17 mouse cellular contexts compared by ENCODE assay signal in genomic region chr12:69367557-69367956, GRCm38 (mm10). TPM values are rescaled to one million over a fixed set of nuclear protein-coding genes. Genes with fewer than 3 reads are reported as not detected.
DNase-seq lines count a peak whose midpoint lies in the region; ATAC-seq and TF ChIP-seq lines count a peak whose summit lies in the region.
"Had no signal": no experiment of that assay in that cellular context is flagged by ENCODE, and none has a peak within 500 bp of the region (broad histone marks: within the 10 kb centered on the region; RNA-seq: fewer than 3 reads in every experiment).

No protein-coding gene starts in this region.

- H3K4me2 ChIP-seq in kidney, embryonic 15.5 days, result no peak overlapping the region
- H3K4me2 ChIP-seq in liver, embryonic 12.5 days, result no peak overlapping the region
- H3K4me2 ChIP-seq: forebrain, embryonic 13.5 days; heart, embryonic 15.5 days; midbrain, embryonic 11.5 days had no signal

- intact Hi-C loops in heart, postnatal 14 days (cut with DNase I), result no loop called here

- TF ChIP-seq POLR2A in small intestine, adult 2 months (IDR thresholded peaks at IDR 0.05; ENCODE audit: low read depth, low read length), result no peak

- no peak for ATAC-seq in kidney, embryonic 15.5 days (replicated peaks; ENCODE audit: low FRiP score)
- ATAC-seq in liver, embryonic 12.5 days, result no peak
- ATAC-seq in CD4-positive, CD25-positive, alpha-beta regulatory T cell, adult 4 months, result no peak
- no peak for ATAC-seq in erythroid progenitor cell, adult 5-6 weeks (replicated peaks; ENCODE audit: low FRiP score, poor library complexity, severe bottlenecking)
- ATAC-seq: forebrain, embryonic 13.5 days had no signal

- peak; percentile 39 to 84 for DNase-seq in kidney, adult 8-10 months
- peak; percentile 41 for DNase-seq in CD4-positive helper T cell, adult 2 months (ENCODE audit: low read depth, low spot score)
- DNase-seq in heart, postnatal 14 days, result no peak
- DNase-seq: adrenal gland, postnatal 10 days; cerebellum, adult 9-11 months; gastrocnemius, postnatal 10 days; heart, adult 2 months had no signal

- no peaks in the 10 kb centered on the region for H3K36me3 ChIP-seq in kidney, embryonic 15.5 days
- H3K36me3 ChIP-seq in liver, embryonic 12.5 days, result no peaks in the 10 kb centered on the region
- H3K36me3 ChIP-seq in small intestine, adult 2 months (ENCODE audit: control insufficient read depth, insufficient read depth, low read length), result no peaks in the 10 kb centered on the region
- H3K36me3 ChIP-seq: heart, embryonic 15.5 days; hindbrain, embryonic 10.5 days had no signal

- TF ChIP-seq CTCF in small intestine, adult 2 months (IDR thresholded peaks at IDR 0.05; ENCODE audit: extremely low read depth, insufficient read length, insufficient replicate concordance, low read depth, low read length), result no peak

- no peak overlapping the region for H3K27ac ChIP-seq in kidney, embryonic 15.5 days
- H3K27ac ChIP-seq in liver, embryonic 12.5 days, result 0 out of 2 replicates have a peak overlapping the region, but pooled peaks have one; percentile 10
- H3K27ac ChIP-seq in small intestine, adult 2 months (ENCODE audit: insufficient read depth, low read depth, low read length), result peak overlapping the region; percentile 83
- H3K27ac ChIP-seq: forebrain, embryonic 13.5 days; heart, adult 2 months; heart, embryonic 15.5 days; hindbrain, embryonic 10.5 days had no signal

- H3K9me3 ChIP-seq in kidney, embryonic 15.5 days (replicated peaks), result no peaks in the 10 kb centered on the region
- no peaks in the 10 kb centered on the region for H3K9me3 ChIP-seq in liver, embryonic 12.5 days (replicated peaks)
- H3K9me3 ChIP-seq: forebrain, embryonic 13.5 days; heart, embryonic 15.5 days; hindbrain, embryonic 10.5 days had no signal

- peaks cover 12% of the 10 kb centered on the region for H3K4me1 ChIP-seq in kidney, embryonic 15.5 days
- H3K4me1 ChIP-seq in liver, embryonic 12.5 days, result peaks cover 29% of the 10 kb centered on the region
- peaks cover 2% of the 10 kb centered on the region; the same call in 1 of the 2 replicates for H3K4me1 ChIP-seq in small intestine, adult 2 months (ENCODE audit: control insufficient read depth, insufficient read depth, insufficient read length, low read length)

- WGBS in kidney, embryonic 15.5 days, result 57% methylated on average over 2 of the region's 2 CpGs
- 60% methylated on average over 2 of the region's 2 CpGs for WGBS in liver, embryonic 12.5 days (ENCODE audit: insufficient replicate concordance)
- WGBS in small intestine, adult 2 months, result 26% methylated on average over 2 of the region's 2 CpGs

- H3K27me3 ChIP-seq in kidney, embryonic 15.5 days, result no peaks in the 10 kb centered on the region
- H3K27me3 ChIP-seq in liver, embryonic 12.5 days (replicated peaks), result no peaks in the 10 kb centered on the region
- no peaks in the 10 kb centered on the region for H3K27me3 ChIP-seq in small intestine, adult 2 months (ENCODE audit: control insufficient read depth, insufficient read depth, low read length)
- H3K27me3 ChIP-seq: forebrain, embryonic 13.5 days; heart, embryonic 15.5 days had no signal

- no peak overlapping the region for H3K4me3 ChIP-seq in kidney, embryonic 15.5 days (replicated peaks)
- no peak overlapping the region for H3K4me3 ChIP-seq in liver, embryonic 12.5 days
- H3K4me3 ChIP-seq in small intestine, adult 2 months (ENCODE audit: low read depth, low read length), result no peak overlapping the region
- H3K4me3 ChIP-seq: forebrain, embryonic 13.5 days; heart, adult 2 months; heart, embryonic 15.5 days; hindbrain, embryonic 10.5 days had no signal

- no peak overlapping the region for H3K9ac ChIP-seq in kidney, embryonic 15.5 days
- no peak overlapping the region for H3K9ac ChIP-seq in liver, embryonic 12.5 days
- H3K9ac ChIP-seq: forebrain, embryonic 13.5 days; heart, embryonic 15.5 days had no signal

RNA-seq across cellular contexts. Expression of gene Arf6, which starts 4.4 kb away (rescaled TPM):
- 45.3 and 47.0 TPM in 2 replicates for polyA plus RNA-seq in kidney, embryonic 15.5 days (2015; fragmentation: Nextera tagmentation; extraction: Ambion mirVana)
- 81.1 and 83.3 TPM in 2 replicates for polyA plus RNA-seq in liver, embryonic 12.5 days (2016; fragmentation: Nextera tagmentation; extraction: Ambion mirVana)
- 223 and 652 TPM in 2 replicates for polyA plus RNA-seq in small intestine, adult 2 months (2012; rRNA removed)
- 10 to 100 TPM; 51.8 to 57.0 TPM for total RNA-seq in heart, postnatal 14 days (2021)
- 10 to 100 TPM; 27.8 to 79.0 TPM for polyA plus RNA-seq in CD4-positive, CD25-positive, alpha-beta regulatory T cell, adult 4 months (2017; shearing (Covaris generic))
- 59.5 and 60.8 TPM in 2 replicates for total RNA-seq in erythroid progenitor cell, adult 5-6 weeks (2015; ENCODE audit: low replicate concordance)
- total RNA-seq in erythroid progenitor cell, adult 5-6 weeks (2017; ENCODE audit: low replicate concordance), result 93.7 and 94.4 TPM in 2 replicates

RNA-seq across cellular contexts. Expression of gene Gm9887, which starts 4.7 kb away (rescaled TPM):
- 1.4 and 1.7 TPM in 2 replicates for polyA plus RNA-seq in kidney, embryonic 15.5 days (2015; fragmentation: Nextera tagmentation; extraction: Ambion mirVana)
- 2.1 and 2.3 TPM in 2 replicates for polyA plus RNA-seq in liver, embryonic 12.5 days (2016; fragmentation: Nextera tagmentation; extraction: Ambion mirVana)
- 1.9 and 5.4 TPM in 2 replicates for polyA plus RNA-seq in small intestine, adult 2 months (2012; rRNA removed)
- 1 to 10 TPM in 1 of 2 experiments, not detected in 1; 1.1 TPM for total RNA-seq in heart, postnatal 14 days (2021)
- polyA plus RNA-seq in CD4-positive, CD25-positive, alpha-beta regulatory T cell, adult 4 months (2017; shearing (Covaris generic)), result under 1 TPM in 1 of 2 experiments, not detected in 1; 0.54 TPM
- not detected in 2 replicates for total RNA-seq in erythroid progenitor cell, adult 5-6 weeks (2015; ENCODE audit: low replicate concordance)
- total RNA-seq in erythroid progenitor cell, adult 5-6 weeks (2017; ENCODE audit: low replicate concordance), result not detected in 2 replicates
- total RNA-seq: layer of hippocampus, adult 18-20 months had no signal

RNA-seq across cellular contexts. Expression of gene Nemf, which starts 10.6 kb away (rescaled TPM):
- 87.0 and 91.6 TPM in 2 replicates for polyA plus RNA-seq in kidney, embryonic 15.5 days (2015; fragmentation: Nextera tagmentation; extraction: Ambion mirVana)
- polyA plus RNA-seq in liver, embryonic 12.5 days (2016; fragmentation: Nextera tagmentation; extraction: Ambion mirVana), result 56.5 and 57.3 TPM in 2 replicates
- 0.20 and 0.71 TPM in 2 replicates for polyA plus RNA-seq in small intestine, adult 2 months (2012; rRNA removed)
- total RNA-seq in heart, postnatal 14 days (2021), result 10 to 100 TPM; 26.1 to 28.5 TPM
- polyA plus RNA-seq in CD4-positive, CD25-positive, alpha-beta regulatory T cell, adult 4 months (2017; shearing (Covaris generic)), result 100 to 1,000 TPM; 163 to 169 TPM
- 56.6 and 57.3 TPM in 2 replicates for total RNA-seq in erythroid progenitor cell, adult 5-6 weeks (2015; ENCODE audit: low replicate concordance)
- total RNA-seq in erythroid progenitor cell, adult 5-6 weeks (2017; ENCODE audit: low replicate concordance), result 66.1 and 79.0 TPM in 2 replicates

Comparison
In these comparisons a context has a peak if more than half of its experiments do, and no peak if none do; other contexts are left out.
1. DNase-seq: peak in kidney, adult 8-10 months (2 of 2) and CD4-positive helper T cell, adult 2 months (single experiment); none in heart, postnatal 14 days (0 of 2).
2. RNA of gene Nemf, which starts 10.6 kb away (polyA plus RNA-seq): 163 to 169 TPM in CD4-positive, CD25-positive, alpha-beta regulatory T cell, adult 4 months, 87.0 to 91.6 TPM in kidney, embryonic 15.5 days and 56.5 to 57.3 TPM in liver, embryonic 12.5 days; 0.20 to 0.71 TPM in small intestine, adult 2 months; every median in the first group is over 10 times any median in the second.